Mouse (Mus musculus): ENCODE results near the gene Art5.

DNA sequence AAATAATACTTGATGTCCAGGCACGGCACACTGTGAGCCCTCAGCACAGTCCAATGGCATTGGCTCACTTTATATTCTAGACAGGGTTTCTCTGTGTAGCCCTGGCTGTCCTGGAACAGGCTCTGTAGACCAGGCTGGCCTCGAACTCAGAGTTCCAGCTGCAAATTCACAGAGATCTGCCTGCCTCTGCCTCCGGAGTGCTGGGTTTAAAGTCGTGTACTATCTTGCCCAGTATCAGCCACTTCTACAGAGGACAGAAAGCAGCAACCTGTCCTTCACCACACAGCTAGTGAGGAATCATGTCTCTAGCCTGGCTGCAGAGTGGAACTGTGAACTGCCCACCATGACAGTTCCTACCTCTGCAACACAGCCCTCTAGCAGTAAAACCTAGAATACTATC, 457 bp upstream of the Art5 start:
- no peak for TF ChIP-seq CTCF (IDR thresholded peaks at IDR 0.05; ENCODE audit: low read depth)
- TF ChIP-seq EP300 (optimal IDR thresholded peaks at IDR 0.05), result no peak

All from stomach, postnatal 0 days (tissue).